Mouse (Mus musculus) adrenal gland, adult 8-10 months (tissue): ENCODE measurements around the gene Pde1b. TPM values are rescaled to one million over a fixed set of nuclear protein-coding genes. Genes with fewer than 3 reads are reported as not detected.

ENCODE experiments used
- DNase-seq: peaks from one replicate; pipeline ENCODE4 v3.0.0; 2022
- total RNA-seq, 4 experiments: library from RNA; stranded (reverse); gene quantifications; 2 replicates each; pipeline ENCODE4 v1.2.4; 2022

The Pde1b gene
- total RNA-seq, 4 experiments from 2014 or later = 6.0 to 15.8 (median 10.5) TPM

DNA sequence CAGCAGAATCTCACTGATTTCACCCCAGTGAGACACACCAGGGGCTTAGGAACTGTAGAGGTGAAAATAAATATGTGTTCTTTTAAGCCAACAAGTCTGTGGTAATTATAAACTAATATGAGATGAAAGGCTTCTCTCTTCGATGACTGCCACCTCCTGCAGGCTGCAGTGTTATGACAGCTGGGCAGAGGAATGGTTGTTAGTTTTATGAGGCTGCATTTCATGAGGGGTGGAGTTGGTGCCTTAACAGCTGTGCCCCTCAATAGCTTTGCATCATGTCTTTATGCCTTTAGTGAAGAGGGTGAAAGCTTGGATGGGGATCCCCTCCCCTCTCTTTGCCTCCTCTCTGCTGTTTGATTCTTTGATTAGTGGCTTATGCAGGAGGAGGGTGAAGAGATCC is 48.2 kb downstream of the Pde1b start:
- DNase-seq = no peak

DNA sequence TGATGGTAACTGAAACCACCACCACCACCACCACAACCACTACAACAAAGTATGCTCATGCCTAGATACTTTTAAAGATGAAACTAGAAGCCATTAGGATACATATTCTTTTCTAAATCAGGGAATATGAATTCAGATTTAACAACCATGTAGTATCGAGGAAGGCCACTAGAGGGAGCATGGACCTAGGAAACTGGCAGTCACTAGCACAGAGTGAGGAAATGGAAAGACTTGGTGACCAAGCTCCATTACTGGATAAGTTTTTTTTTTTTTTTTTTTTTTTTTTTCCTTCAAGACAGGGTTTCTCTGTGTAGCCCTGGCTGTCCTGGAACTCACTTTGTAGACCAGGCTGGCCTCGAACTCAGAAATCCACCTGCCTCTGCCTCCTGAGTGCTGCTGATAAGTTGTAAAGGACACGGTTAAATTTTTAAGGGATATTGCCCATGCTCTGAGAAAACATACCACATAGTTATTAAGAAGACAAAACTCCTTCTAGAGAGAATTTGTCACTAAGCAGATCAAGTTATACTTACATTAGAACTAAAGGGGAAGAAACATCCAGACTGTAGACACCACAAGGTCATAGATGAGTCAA is 49.4 kb downstream of the Pde1b start:
- no peak for DNase-seq

DNA sequence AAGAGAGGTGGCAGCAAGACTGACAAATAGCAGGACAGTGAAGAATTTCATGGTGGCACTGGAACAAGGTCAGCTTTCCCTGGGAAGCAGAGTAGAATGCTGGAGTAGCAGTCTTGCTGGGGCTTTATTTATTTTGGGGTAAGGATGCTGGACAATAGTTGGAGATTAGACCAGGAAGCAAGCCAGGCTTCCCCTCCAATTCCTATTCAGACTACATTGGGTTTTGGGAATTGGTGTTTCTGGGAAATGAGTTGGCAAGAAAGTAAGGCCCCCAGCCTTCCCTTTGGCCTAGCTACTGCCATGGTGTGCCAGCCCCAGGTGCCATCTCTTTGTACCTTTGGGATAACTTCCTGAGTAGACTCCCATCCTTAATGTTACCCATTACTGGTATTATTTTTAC is 62.1 kb downstream of the Pde1b start, which contains the start of gene Glycam1:
TSS of gene Glycam1 (minus strand) at position 101 of the 400 bp plus-strand sequence.
- no peak for DNase-seq

Other genes with a start within 250 kb of the Pde1b start
- under 1 TPM in 3 of 4 experiments, not detected in 1; 0.24 to 0.44 (median 0.37) TPM for gene Nfe2, start 244.6 kb upstream of the Pde1b start, total RNA-seq
- gene Copz1, start 230.3 kb upstream of the Pde1b start, total RNA-seq = 100 to 1,000 TPM; 156 to 167 (median 161) TPM
- not detected for gene Gpr84, start 192.4 kb upstream of the Pde1b start, total RNA-seq
- 10 to 100 TPM; 13.4 to 21.9 (median 19.1) TPM for gene Zfp385a, start 162.9 kb upstream of the Pde1b start, total RNA-seq
- 10 to 100 TPM; 29.5 to 36.7 (median 34.0) TPM for gene Itga5, start 136.3 kb upstream of the Pde1b start, total RNA-seq
- not detected for gene Gtsf1, start 72.6 kb upstream of the Pde1b start, total RNA-seq
- not detected for gene Gtsf2, start 54.6 kb upstream of the Pde1b start, total RNA-seq
- gene Nckap1l, start 49.2 kb upstream of the Pde1b start, total RNA-seq = 10 to 100 TPM in 2 of 4 experiments, 1 to 10 TPM in 2; 4.8 to 13.3 (median 8.7) TPM
- 10 to 100 TPM in 3 of 4 experiments, 1 to 10 TPM in 1; 5.1 to 14.2 (median 12.8) TPM for gene Ppp1r1a, start 35.0 kb downstream of the Pde1b start, total RNA-seq
- gene Glycam1, start 62.0 kb downstream of the Pde1b start, total RNA-seq = not detected